13 mouse cellular contexts compared by ENCODE assay signal in genomic region chr2:164679906-164680305, GRCm38 (mm10). TPM values are rescaled to one million over a fixed set of nuclear protein-coding genes. Genes with fewer than 3 reads are reported as not detected.
A peak's percentile ranks its signal among the peaks of the same experiment; 100 is the strongest.
DNase-seq lines count a peak whose midpoint lies in the region; ATAC-seq lines count a peak whose summit lies in the region.
"Had no signal": no experiment of that assay in that cellular context is flagged by ENCODE, and none has a peak within 500 bp of the region (broad histone marks: within the 10 kb centered on the region; RNA-seq: fewer than 3 reads in every experiment).

No protein-coding gene starts in this region.

- DNase-seq in neural tube, embryonic 10.5 days (ENCODE audit: extremely low spot score, low spot score): peak; percentile 15
- no peak for DNase-seq in intestine, embryonic 14.5 days (ENCODE audit: low spot score)
- DNase-seq in thymus, postnatal 36 days: peak; percentile 33 to 48
- no peak for DNase-seq in cerebellum, adult 18-20 months
- no peak for DNase-seq in left cerebral cortex, postnatal 10 days (ENCODE audit: extremely low spot score in 1 of 2, low spot score in 2 of 2)
- no peak for DNase-seq in urinary bladder, postnatal 4 days (ENCODE audit: low spot score in 2 of 2)
- DNase-seq: gastrocnemius, postnatal 36 days; layer of hippocampus, postnatal 36 days had no signal

- WGBS in neural tube, embryonic 15.5 days: 49% methylated on average over 3 of the region's 3 CpGs
- WGBS in intestine, embryonic 14.5 days: 34% methylated on average over 3 of the region's 3 CpGs

- H3K27me3 ChIP-seq in neural tube, embryonic 15.5 days (replicated peaks): no peaks in the 10 kb centered on the region
- H3K27me3 ChIP-seq in intestine, embryonic 14.5 days (replicated peaks; ENCODE audit: control insufficient read depth, insufficient read depth, low read length): no peaks in the 10 kb centered on the region
- H3K27me3 ChIP-seq: hindbrain, embryonic 15.5 days had no signal

- H3K36me3 ChIP-seq in neural tube, embryonic 15.5 days: no peaks in the 10 kb centered on the region
- no peaks in the 10 kb centered on the region for H3K36me3 ChIP-seq in intestine, embryonic 14.5 days (ENCODE audit: control insufficient read depth, insufficient read depth, low read length)
- H3K36me3 ChIP-seq: hindbrain, embryonic 15.5 days; midbrain, embryonic 10.5 days had no signal

- peaks cover 10% of the 10 kb centered on the region for H3K4me1 ChIP-seq in neural tube, embryonic 15.5 days
- 0 out of 2 replicates have a peak, but pooled peaks cover 6% of the 10 kb centered on the region for H3K4me1 ChIP-seq in intestine, embryonic 14.5 days (replicated peaks; ENCODE audit: control insufficient read depth, insufficient read depth, low read length)

- no peak overlapping the region for H3K9ac ChIP-seq in neural tube, embryonic 15.5 days (replicated peaks)
- H3K9ac ChIP-seq in intestine, embryonic 14.5 days (ENCODE audit: low read length): no peak overlapping the region
- H3K9ac ChIP-seq: hindbrain, embryonic 15.5 days had no signal

- no peak overlapping the region for H3K27ac ChIP-seq in neural tube, embryonic 15.5 days (replicated peaks)
- H3K27ac ChIP-seq in intestine, embryonic 14.5 days (ENCODE audit: low read depth): 0 out of 2 replicates have a peak overlapping the region, but pooled peaks have one; percentile 4
- H3K27ac ChIP-seq: hindbrain, embryonic 15.5 days had no signal

- H3K4me3 ChIP-seq in neural tube, embryonic 15.5 days (replicated peaks): no peak overlapping the region
- no peak overlapping the region for H3K4me3 ChIP-seq in intestine, embryonic 14.5 days (ENCODE audit: low read depth, low read length)
- H3K4me3 ChIP-seq: erythroblast, embryonic 14.5 days had no signal

- intact Hi-C loops in left cerebral cortex, postnatal 10 days (cut with DNase I): loop anchor here (5.0 kb wide), 1 partner anchor 47 kb away; no protein-coding TSS in a partner anchor

- no peak for ATAC-seq in neural tube, embryonic 15.5 days (ENCODE audit: low FRiP score)
- no peak for ATAC-seq in intestine, embryonic 14.5 days (replicated peaks; ENCODE audit: low FRiP score, low TSS enrichment, low read depth)
- peak; percentile 86 for ATAC-seq in megakaryocyte, adult 5-6 weeks (ENCODE audit: poor library complexity, severe bottlenecking)

- no peaks in the 10 kb centered on the region for H3K9me3 ChIP-seq in neural tube, embryonic 15.5 days (replicated peaks)
- no peaks in the 10 kb centered on the region for H3K9me3 ChIP-seq in intestine, embryonic 14.5 days (ENCODE audit: control insufficient read depth, low read length)
- H3K9me3 ChIP-seq: hindbrain, embryonic 15.5 days; midbrain, embryonic 10.5 days had no signal

- H3K4me2 ChIP-seq in neural tube, embryonic 15.5 days: no peak overlapping the region
- H3K4me2 ChIP-seq in intestine, embryonic 14.5 days (ENCODE audit: low read length): no peak overlapping the region

RNA-seq across cellular contexts. Expression of gene Wfdc13, which starts 5.0 kb away (rescaled TPM):
- polyA plus RNA-seq in neural tube, embryonic 15.5 days (2015; fragmentation: Nextera tagmentation; extraction: Ambion mirVana): not detected in 2 replicates
- 0.28 TPM in 2 replicates for polyA plus RNA-seq in intestine, embryonic 14.5 days (2014; fragmentation: Nextera tagmentation; extraction: Ambion mirVana)
- total RNA-seq in megakaryocyte, adult 5-6 weeks (2015): not detected in 2 replicates
- not detected in 2 replicates for total RNA-seq in megakaryocyte, adult 5-6 weeks (2017)
- not detected for total RNA-seq in left cerebral cortex, postnatal 10 days (2021)
- total RNA-seq: gastrocnemius, postnatal 36 days; layer of hippocampus, postnatal 36 days had no signal
- polyA plus RNA-seq: erythroblast, embryonic 14.5 days; hindbrain, embryonic 15.5 days; midbrain, embryonic 10.5 days had no signal

RNA-seq across cellular contexts. Expression of gene Wfdc11, which starts 6.0 kb away (rescaled TPM):
- polyA plus RNA-seq in neural tube, embryonic 15.5 days (2015; fragmentation: Nextera tagmentation; extraction: Ambion mirVana): not detected in 2 replicates
- not detected in 2 replicates for polyA plus RNA-seq in intestine, embryonic 14.5 days (2014; fragmentation: Nextera tagmentation; extraction: Ambion mirVana)
- not detected in 2 replicates for total RNA-seq in megakaryocyte, adult 5-6 weeks (2015)
- not detected in 2 replicates for total RNA-seq in megakaryocyte, adult 5-6 weeks (2017)
- total RNA-seq in left cerebral cortex, postnatal 10 days (2021): not detected
- total RNA-seq: gastrocnemius, postnatal 36 days; layer of hippocampus, postnatal 36 days had no signal
- polyA plus RNA-seq: erythroblast, embryonic 14.5 days; hindbrain, embryonic 15.5 days; midbrain, embryonic 10.5 days had no signal

RNA-seq across cellular contexts. Expression of gene Spint4, which starts 18.4 kb away (rescaled TPM):
- polyA plus RNA-seq in neural tube, embryonic 15.5 days (2015; fragmentation: Nextera tagmentation; extraction: Ambion mirVana): not detected in 2 replicates
- polyA plus RNA-seq in intestine, embryonic 14.5 days (2014; fragmentation: Nextera tagmentation; extraction: Ambion mirVana): not detected in 2 replicates
- total RNA-seq in megakaryocyte, adult 5-6 weeks (2015): not detected in 2 replicates
- total RNA-seq in megakaryocyte, adult 5-6 weeks (2017): not detected in 2 replicates
- total RNA-seq in left cerebral cortex, postnatal 10 days (2021): not detected
- total RNA-seq: gastrocnemius, postnatal 36 days; layer of hippocampus, postnatal 36 days had no signal
- polyA plus RNA-seq: erythroblast, embryonic 14.5 days; hindbrain, embryonic 15.5 days; midbrain, embryonic 10.5 days had no signal

RNA-seq across cellular contexts. Expression of gene Wfdc9, which starts 23.5 kb away (rescaled TPM):
- polyA plus RNA-seq in neural tube, embryonic 15.5 days (2015; fragmentation: Nextera tagmentation; extraction: Ambion mirVana): not detected in 2 replicates
- polyA plus RNA-seq in intestine, embryonic 14.5 days (2014; fragmentation: Nextera tagmentation; extraction: Ambion mirVana): not detected in 2 replicates
- not detected in 2 replicates for total RNA-seq in megakaryocyte, adult 5-6 weeks (2015)
- total RNA-seq in megakaryocyte, adult 5-6 weeks (2017): not detected in 2 replicates
- total RNA-seq in left cerebral cortex, postnatal 10 days (2021): not detected
- total RNA-seq: gastrocnemius, postnatal 36 days; layer of hippocampus, postnatal 36 days had no signal
- polyA plus RNA-seq: erythroblast, embryonic 14.5 days; hindbrain, embryonic 15.5 days; midbrain, embryonic 10.5 days had no signal

RNA-seq across cellular contexts. Expression of gene Wfdc10, which starts 24.1 kb away (rescaled TPM):
- polyA plus RNA-seq in neural tube, embryonic 15.5 days (2015; fragmentation: Nextera tagmentation; extraction: Ambion mirVana): not detected in 2 replicates
- polyA plus RNA-seq in intestine, embryonic 14.5 days (2014; fragmentation: Nextera tagmentation; extraction: Ambion mirVana): 1.2 TPM in 1 of 2 replicates, not detected in the other
- total RNA-seq in megakaryocyte, adult 5-6 weeks (2015): not detected in 2 replicates
- not detected in 2 replicates for total RNA-seq in megakaryocyte, adult 5-6 weeks (2017)
- total RNA-seq in left cerebral cortex, postnatal 10 days (2021): not detected
- total RNA-seq: gastrocnemius, postnatal 36 days; layer of hippocampus, postnatal 36 days had no signal
- polyA plus RNA-seq: erythroblast, embryonic 14.5 days; hindbrain, embryonic 15.5 days; midbrain, embryonic 10.5 days had no signal

Comparison
In these comparisons a context has a peak if more than half of its experiments do, and no peak if none do; other contexts are left out.
1. DNase-seq: peak in neural tube, embryonic 10.5 days (single experiment) and thymus, postnatal 36 days (2 of 2); none in intestine, embryonic 14.5 days (single experiment), cerebellum, adult 18-20 months (0 of 2), left cerebral cortex, postnatal 10 days (0 of 2) and urinary bladder, postnatal 4 days (0 of 2).